Comparison of ENCODE assay signal across 23 mouse cellular contexts in the genomic region with DNA sequence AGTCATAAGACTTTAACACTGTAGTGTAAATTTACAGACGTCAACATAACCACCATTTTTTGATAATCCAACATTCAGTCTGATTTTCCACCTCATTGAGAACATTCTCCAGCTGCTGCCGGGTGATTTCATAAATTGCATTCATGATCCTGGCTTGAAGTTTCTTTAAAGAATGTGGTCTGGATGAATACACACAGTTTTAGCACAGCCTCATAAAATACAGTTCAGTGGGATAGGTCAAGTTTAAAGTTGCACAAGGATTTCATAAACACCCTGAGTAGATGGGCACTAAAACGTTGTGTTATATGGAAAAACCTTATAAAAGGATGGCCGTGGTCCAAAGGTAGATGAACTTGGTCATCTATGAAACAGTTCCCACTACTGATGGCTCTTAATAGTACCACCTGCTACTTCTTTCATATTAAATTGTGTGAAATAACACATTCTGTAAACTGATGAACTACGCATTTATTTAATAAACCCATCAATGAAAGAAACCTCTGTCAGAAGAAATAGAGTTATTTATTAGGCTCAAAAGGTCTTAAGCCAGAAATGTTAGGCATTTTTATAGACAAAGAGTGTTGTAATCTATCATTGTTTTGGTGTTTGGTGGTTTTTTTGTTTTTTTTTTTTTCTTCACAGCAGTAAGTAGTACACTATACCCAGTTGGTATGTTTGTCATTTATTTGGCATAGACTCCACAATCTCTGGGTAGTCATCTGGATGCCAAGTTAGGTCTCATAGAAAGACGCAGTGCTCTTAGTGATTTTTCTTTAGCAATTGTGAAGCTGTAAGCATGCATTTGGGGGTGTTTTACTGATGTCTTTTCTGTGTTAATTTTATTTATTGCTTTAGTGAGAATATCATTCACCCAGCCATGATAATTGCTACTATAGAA. TPM values are rescaled to one million over a fixed set of nuclear protein-coding genes. Genes with fewer than 3 reads are reported as not detected.
DNase-seq lines count a peak whose midpoint lies in the region; ATAC-seq and TF ChIP-seq lines count a peak whose summit lies in the region.
"Had no signal": no experiment of that assay in that cellular context is flagged by ENCODE, and none has a peak within 500 bp of the region (broad histone marks: within the 10 kb centered on the region; RNA-seq: fewer than 3 reads in every experiment).

No protein-coding gene starts in this region.

- no peak overlapping the region for H3K4me3 ChIP-seq in hindbrain, postnatal 0 days (ENCODE audit: low read length)
- no peak overlapping the region for H3K4me3 ChIP-seq in hindbrain, embryonic 12.5 days
- no peak overlapping the region for H3K4me3 ChIP-seq in limb, embryonic 13.5 days
- H3K4me3 ChIP-seq: midbrain, embryonic 13.5 days had no signal

- no peak for TF ChIP-seq CTCF in hindbrain, postnatal 0 days (IDR thresholded peaks at IDR 0.05; ENCODE audit: low read depth)

- no peaks in the 10 kb centered on the region for H3K36me3 ChIP-seq in hindbrain, postnatal 0 days (ENCODE audit: insufficient read depth, low read length)
- H3K36me3 ChIP-seq in hindbrain, embryonic 12.5 days: no peaks in the 10 kb centered on the region
- H3K36me3 ChIP-seq in limb, embryonic 13.5 days: no peaks in the 10 kb centered on the region
- H3K36me3 ChIP-seq: midbrain, embryonic 13.5 days had no signal

- peak; percentile 37 for DNase-seq in hindbrain, postnatal 0 days (ENCODE audit: low spot score)
- DNase-seq in Muller cell, postnatal 12 days (ENCODE audit: inconsistent ontology term): peak; percentile 96
- DNase-seq in NIH3T3 (ENCODE audit: low read depth): peak; percentile 13
- DNase-seq in right cerebral cortex, postnatal 36 days (ENCODE audit: low spot score in 2 of 2): no peak
- no peak for DNase-seq in urinary bladder, postnatal 10 days (ENCODE audit: low spot score)
- DNase-seq: adrenal gland, postnatal 10 days; cerebellum, adult 11 months; cerebellum, postnatal 25 days; embryo, embryonic 11 days; gastrocnemius, postnatal 14 days; heart, adult 18-20 months; heart, postnatal 36 days; kidney, adult 18-20 months; kidney, postnatal 10 days; layer of hippocampus, postnatal 36 days; retina, postnatal 1 day; right cerebral cortex, postnatal 4 days had no signal

- ATAC-seq in hindbrain, postnatal 0 days: 0 out of 2 replicates have a peak, but pooled peaks have one; percentile 45
- no peak for ATAC-seq in hindbrain, embryonic 12.5 days (ENCODE audit: low FRiP score)
- ATAC-seq in limb, embryonic 13.5 days (ENCODE audit: low FRiP score, low read depth): peak; percentile 92
- ATAC-seq: activated CD4-positive, CD25-positive, alpha-beta regulatory T cell, adult 4 months; midbrain, embryonic 13.5 days had no signal

- H3K9ac ChIP-seq in hindbrain, postnatal 0 days (replicated peaks; ENCODE audit: low read length): no peak overlapping the region
- no peak overlapping the region for H3K9ac ChIP-seq in hindbrain, embryonic 12.5 days
- no peak overlapping the region for H3K9ac ChIP-seq in limb, embryonic 13.5 days
- H3K9ac ChIP-seq: liver, embryonic 14.5 days; midbrain, embryonic 13.5 days had no signal

- H3K4me1 ChIP-seq in hindbrain, postnatal 0 days (ENCODE audit: insufficient read depth, low read length): no peaks in the 10 kb centered on the region
- no peaks in the 10 kb centered on the region for H3K4me1 ChIP-seq in hindbrain, embryonic 12.5 days
- peaks cover 13% of the 10 kb centered on the region; the same call in 1 of the 2 replicates for H3K4me1 ChIP-seq in limb, embryonic 13.5 days
- H3K4me1 ChIP-seq: midbrain, embryonic 13.5 days had no signal

- H3K9me3 ChIP-seq in hindbrain, postnatal 0 days (ENCODE audit: low read length): no peaks in the 10 kb centered on the region
- H3K9me3 ChIP-seq in hindbrain, embryonic 12.5 days (replicated peaks): no peaks in the 10 kb centered on the region
- H3K9me3 ChIP-seq in limb, embryonic 13.5 days: no peaks in the 10 kb centered on the region
- H3K9me3 ChIP-seq: midbrain, embryonic 13.5 days had no signal

- no peak overlapping the region for H3K4me2 ChIP-seq in hindbrain, postnatal 0 days (ENCODE audit: low read depth, low read length)
- H3K4me2 ChIP-seq in hindbrain, embryonic 12.5 days (replicated peaks): no peak overlapping the region
- no peak overlapping the region for H3K4me2 ChIP-seq in limb, embryonic 13.5 days (replicated peaks)
- H3K4me2 ChIP-seq: midbrain, embryonic 13.5 days had no signal

- no peak overlapping the region for H3K27ac ChIP-seq in hindbrain, postnatal 0 days
- H3K27ac ChIP-seq in hindbrain, embryonic 12.5 days: no peak overlapping the region
- H3K27ac ChIP-seq in limb, embryonic 13.5 days: no peak overlapping the region
- H3K27ac ChIP-seq: liver, embryonic 14.5 days; midbrain, embryonic 13.5 days; stomach, postnatal 0 days had no signal

- WGBS in hindbrain, postnatal 0 days: 49% methylated on average over 6 of the region's 6 CpGs
- WGBS in hindbrain, embryonic 12.5 days: 85% methylated on average over 6 of the region's 6 CpGs
- WGBS in limb, embryonic 13.5 days: 28% methylated on average over 6 of the region's 6 CpGs

- H3K27me3 ChIP-seq in hindbrain, postnatal 0 days (ENCODE audit: insufficient read depth, low read length): no peaks in the 10 kb centered on the region
- H3K27me3 ChIP-seq in hindbrain, embryonic 12.5 days: no peaks in the 10 kb centered on the region
- H3K27me3 ChIP-seq in limb, embryonic 13.5 days: no peaks in the 10 kb centered on the region
- H3K27me3 ChIP-seq: midbrain, embryonic 13.5 days had no signal

RNA-seq across cellular contexts. Expression of gene Gm45062, which starts 48.9 kb away (rescaled TPM):
- total RNA-seq in hindbrain, postnatal 0 days (2014; rRNA removed): 1.8 and 6.6 TPM in 2 replicates
- 4.7 and 4.9 TPM in 2 replicates for polyA plus RNA-seq in hindbrain, postnatal 0 days (2015; fragmentation: Nextera tagmentation; extraction: Ambion mirVana)
- polyA plus RNA-seq in hindbrain, embryonic 12.5 days (2016; fragmentation: Nextera tagmentation; extraction: Ambion mirVana): 13.9 and 14.6 TPM in 2 replicates
- 14.8 and 15.5 TPM in 2 replicates for polyA plus RNA-seq in limb, embryonic 13.5 days (2015; fragmentation: Nextera tagmentation; extraction: Ambion mirVana)
- total RNA-seq: gastrocnemius, postnatal 14 days; heart, adult 18-20 months; heart, postnatal 36 days had no signal

RNA-seq across cellular contexts. Expression of gene Umad1, which starts 49.0 kb away (rescaled TPM):
- 16.9 and 24.2 TPM in 2 replicates for total RNA-seq in hindbrain, postnatal 0 days (2014; rRNA removed)
- polyA plus RNA-seq in hindbrain, postnatal 0 days (2015; fragmentation: Nextera tagmentation; extraction: Ambion mirVana): 56.6 and 57.8 TPM in 2 replicates
- 31.2 and 33.7 TPM in 2 replicates for polyA plus RNA-seq in hindbrain, embryonic 12.5 days (2016; fragmentation: Nextera tagmentation; extraction: Ambion mirVana)
- polyA plus RNA-seq in limb, embryonic 13.5 days (2015; fragmentation: Nextera tagmentation; extraction: Ambion mirVana): 16.9 and 18.6 TPM in 2 replicates

RNA-seq across cellular contexts. Expression of gene Rpa3, which starts 49.2 kb away (rescaled TPM):
- total RNA-seq in hindbrain, postnatal 0 days (2014; rRNA removed): 10.1 and 23.8 TPM in 2 replicates
- polyA plus RNA-seq in hindbrain, postnatal 0 days (2015; fragmentation: Nextera tagmentation; extraction: Ambion mirVana): 38.6 and 48.9 TPM in 2 replicates
- polyA plus RNA-seq in hindbrain, embryonic 12.5 days (2016; fragmentation: Nextera tagmentation; extraction: Ambion mirVana): 127 and 132 TPM in 2 replicates
- 142 and 159 TPM in 2 replicates for polyA plus RNA-seq in limb, embryonic 13.5 days (2015; fragmentation: Nextera tagmentation; extraction: Ambion mirVana)

Comparison
In these comparisons a context has a peak if more than half of its experiments do, and no peak if none do; other contexts are left out.
1. DNase-seq: peak in hindbrain, postnatal 0 days (single experiment), Muller cell, postnatal 12 days (single experiment) and NIH3T3 (single experiment); none in right cerebral cortex, postnatal 36 days (0 of 2) and urinary bladder, postnatal 10 days (single experiment).